Mouse (Mus musculus): ENCODE results near the gene U2af2.
A peak's percentile ranks its signal among the peaks of the same experiment; 100 is the strongest.

U2af2 gene

DNA sequence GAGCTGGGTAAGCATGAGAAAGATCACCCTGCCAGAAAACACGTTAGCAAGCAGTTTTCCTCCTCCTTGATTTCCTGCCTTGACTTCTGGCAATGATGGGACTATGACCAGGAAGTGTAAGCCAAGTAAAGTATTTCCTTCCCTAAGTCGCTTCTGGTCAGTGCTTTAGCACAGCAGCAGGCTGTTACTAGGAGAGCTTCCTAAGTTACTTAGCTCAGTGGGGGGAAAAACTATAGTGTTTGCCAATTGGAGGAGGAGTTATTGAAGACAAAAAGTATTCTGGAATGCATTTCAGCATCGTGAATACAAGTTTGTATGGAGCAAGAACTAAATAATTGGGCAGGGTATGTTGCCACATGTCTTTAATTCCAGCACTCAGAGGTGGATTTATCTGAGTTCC is 50.8 kb downstream of the U2af2 start:
- no peak for DNase-seq (ENCODE audit: low spot score in 2 of 2)

DNA sequence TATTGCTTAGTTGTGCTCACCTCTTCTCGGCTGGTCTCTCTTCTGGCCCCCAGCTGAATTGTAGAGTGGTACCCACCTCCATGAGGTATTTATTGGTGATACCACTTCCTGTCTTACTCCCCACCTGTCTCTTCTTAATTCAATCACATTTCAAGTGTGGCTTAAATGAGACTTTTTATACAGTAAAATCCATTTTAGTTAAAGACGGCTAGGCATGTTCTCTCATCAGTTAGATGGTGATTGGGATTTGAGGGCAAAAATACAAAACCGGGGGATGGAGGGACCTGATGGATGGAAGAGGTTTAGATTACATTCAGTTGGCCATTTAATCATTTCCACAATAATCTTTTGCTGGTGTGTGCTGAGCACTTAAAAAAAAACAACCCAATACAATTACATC is 54.9 kb downstream of the U2af2 start, which contains the start of gene Rfpl4:
Gene Rfpl4, minus strand, starts transcription at position 101 of the 400 bp plus-strand sequence.
- no peak for DNase-seq (ENCODE audit: low spot score in 2 of 2)

- no peak for DNase-seq (ENCODE audit: low spot score in 2 of 2)
These were observed 63.1 kb downstream of the U2af2 start for GRCm38 (mm10) chr7:5125078-5125477.

DNA sequence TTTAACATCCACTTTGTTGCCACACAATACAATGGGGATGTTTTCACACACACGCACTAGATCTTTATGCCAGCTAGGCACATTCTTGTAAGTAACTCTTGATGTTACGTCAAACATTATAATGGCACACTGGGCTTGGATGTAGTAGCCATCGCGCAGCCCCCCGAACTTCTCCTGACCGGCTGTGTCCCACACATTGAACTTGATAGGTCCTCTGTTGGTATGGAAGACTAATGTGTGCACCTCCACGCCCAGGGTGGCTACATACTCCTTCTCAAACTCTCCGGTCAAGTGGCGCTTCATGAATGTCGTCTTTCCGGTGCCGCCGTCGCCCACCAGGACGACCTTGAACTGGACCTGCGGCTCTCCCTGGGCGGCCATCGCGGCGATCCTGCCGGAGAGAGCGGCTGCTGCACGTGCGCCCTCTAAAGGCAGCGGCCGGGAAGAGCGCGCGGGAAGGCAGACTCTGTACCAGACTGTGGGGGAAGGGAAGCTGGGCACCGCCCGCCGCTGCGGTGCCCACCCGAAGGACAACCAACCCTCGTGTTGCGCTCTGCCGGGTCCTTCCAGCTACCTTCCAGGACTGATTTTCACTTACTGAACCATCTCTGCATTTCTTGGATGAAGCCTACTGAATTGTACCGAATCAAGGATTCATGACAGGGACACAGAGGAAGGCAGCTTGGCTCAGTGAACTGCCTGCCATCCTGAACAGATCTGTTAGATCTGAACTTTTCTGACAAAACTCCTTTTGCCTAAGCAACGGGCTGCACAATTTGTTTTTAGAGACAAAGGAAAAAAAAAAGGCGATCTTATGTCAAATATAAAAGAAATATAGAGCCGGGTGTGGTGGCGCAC is 63.8 kb downstream of the U2af2 start, which contains the start of gene Rasl2-9:
Gene Rasl2-9, minus strand, starts transcription at position 402 of the 858 bp plus-strand sequence.
- peak; percentile 58 to 78 for DNase-seq (ENCODE audit: low spot score in 2 of 2)
